Mouse (Mus musculus) heart, postnatal 0 days (tissue): Measurements from ENCODE around the gene Wbp1l. TPM values are rescaled to one million over a fixed set of nuclear protein-coding genes. Genes with fewer than 3 reads are reported as not detected.
A peak's percentile ranks its signal among the peaks of the same experiment; 100 is the strongest.

Experiments used
- ATAC-seq: fragments of 200-750 bp; cut with Nextera tagmentation; 2 replicates; pipeline ENCODE4 v1.8.0; 2017; ENCODE audit warnings: low read depth, moderate number of reproducible peaks, moderate library complexity; ENCODE audit not compliant: insufficient read depth
- DNase-seq: peaks from one replicate; pipeline ENCODE4 v3.0.0-alpha.2; 2016; ENCODE audit warnings: low spot score
- H3K27ac ChIP-seq: fragments of 300-500 bp; sonication (generic); 2 replicates; pipeline ENCODE4 v1.5.1; 2014; ENCODE audit warnings: low read depth, mild to moderate bottlenecking
- H3K27me3 ChIP-seq: fragments of 300-500 bp; sonication (generic); 2 replicates; pipeline ENCODE4 v1.6.1; 2014; ENCODE audit warnings: low read length, mixed read lengths; ENCODE audit not compliant: control insufficient read depth, insufficient read depth
- H3K36me3 ChIP-seq: fragments of 300-500 bp; sonication (generic); replicated peaks from 2 replicates; pipeline ENCODE4 v1.6.1; 2014; ENCODE audit warnings: low read length, mixed read lengths; ENCODE audit not compliant: control insufficient read depth, insufficient read depth
- H3K4me1 ChIP-seq: fragments of 300-500 bp; sonication (generic); 2 replicates; pipeline ENCODE4 v1.6.1; 2014; ENCODE audit warnings: antibody characterized with exemption; ENCODE audit not compliant: control insufficient read depth, insufficient read depth
- H3K4me2 ChIP-seq: fragments of 300-500 bp; sonication (generic); 2 replicates; pipeline ENCODE4 v1.6.1; 2014; ENCODE audit warnings: low read depth, mild to moderate bottlenecking, low read length, moderate library complexity
- H3K4me3 ChIP-seq: fragments of 300-500 bp; sonication (generic); 2 replicates; pipeline ENCODE4 v1.5.1; 2014; ENCODE audit warnings: low read depth, low read length
- H3K9ac ChIP-seq: fragments of 300-500 bp; sonication (generic); replicated peaks from 2 replicates; pipeline ENCODE4 v1.6.1; 2014; ENCODE audit warnings: low read depth, low read length, mixed read lengths
- H3K9me3 ChIP-seq: fragments of 300-500 bp; sonication (generic); replicated peaks from 2 replicates; pipeline ENCODE4 v1.6.1; 2016; ENCODE audit warnings: low read length; ENCODE audit not compliant: control insufficient read depth
- CTCF ChIP-seq: IDR thresholded peaks from 2 replicates; pipeline ENCODE4 v1.5.1; 2016; ENCODE audit warnings: antibody characterized with exemption, control low read depth, low read depth
- EP300 ChIP-seq: IDR thresholded peaks from 2 replicates; pipeline ENCODE4 v1.6.1; 2016; ENCODE audit warnings: antibody characterized with exemption, low read depth
- WGBS: fragments of 180-500 bp; shearing (Covaris S2); extraction: QIAGEN DNeasy Blood & Tissue Kit; methylation state at CpG from one replicate; pipeline ENCODE4 v1.1.7; 2014; 5-methylcytosine and 5-hydroxymethylcytosine counted together
- polyA plus RNA-seq: library from polyadenylated mRNA; unstranded; fragments of >200 nt; fragmentation: Nextera tagmentation; extraction: Ambion mirVana; gene quantifications from 2 replicates; pipeline ENCODE4 v1.2.1, GENCODE M21; 2015
- total RNA-seq: library from RNA; depleted of rRNA; stranded (reverse); fragments of >200 nt; gene quantifications from 2 replicates; pipeline ENCODE4 v1.2.3, GENCODE M21; 2014; ENCODE audit warnings: low replicate concordance

The Wbp1l gene
- total and polyA plus RNA-seq, 2 experiments from 2014 or later, result 36.4 to 89.7 TPM

GRCm38 (mm10) chr19:46641420-46642085 lies 42.7 kb downstream of the Wbp1l start:
- H3K4me2 ChIP-seq, result peak overlapping the region; percentile 33
- no peak overlapping the region for H3K4me3 ChIP-seq
- H3K27me3 ChIP-seq, result no peaks in the 10 kb centered on the region
- ATAC-seq (peak; percentile 50), DNase-seq (peak; percentile 82)
- peaks cover 76% of the 10 kb centered on the region for H3K4me1 ChIP-seq
- peak overlapping the region; percentile 22; the same call in 1 of the 2 replicates for H3K9ac ChIP-seq
- TF ChIP-seq EP300, result no peak
- TF ChIP-seq CTCF, result no peak
- 16% methylated on average over 19 of the region's 19 CpGs for WGBS
- peaks cover 24% of the 10 kb centered on the region for H3K36me3 ChIP-seq
- H3K27ac ChIP-seq, result peak overlapping the region; percentile 94
- no peaks in the 10 kb centered on the region for H3K9me3 ChIP-seq

GRCm38 (mm10) chr19:46642136-46642753 lies 43.4 kb downstream of the Wbp1l start:
- 38% methylated on average over 22 of the region's 22 CpGs for WGBS
- Histone ChIP-seq H3K9me3 (no peaks in the 10 kb centered on the region), H3K4me3 (no peak overlapping the region), H3K36me3 (peaks cover 28% of the 10 kb centered on the region), H3K4me1 (peaks cover 79% of the 10 kb centered on the region), H3K27ac (peak overlapping the region; percentile 94), H3K4me2 (peak overlapping the region; percentile 33), H3K27me3 (no peaks in the 10 kb centered on the region), H3K9ac (peak overlapping the region; percentile 22; the same call in 1 of the 2 replicates)
- DNase-seq (peak; percentile 56), ATAC-seq (no peak)
- TF ChIP-seq CTCF, result no peak
- TF ChIP-seq EP300, result no peak

GRCm38 (mm10) chr19:46643236-46643635 lies 44.4 kb downstream of the Wbp1l start:
- Histone ChIP-seq H3K9ac (0 out of 2 replicates have a peak overlapping the region, but pooled peaks have one; percentile 39), H3K27ac (peak overlapping the region; percentile 94), H3K9me3 (no peaks in the 10 kb centered on the region), H3K27me3 (no peaks in the 10 kb centered on the region), H3K4me2 (peak overlapping the region; percentile 38; the same call in 1 of the 2 replicates), H3K4me3 (no peak overlapping the region), H3K36me3 (peaks cover 26% of the 10 kb centered on the region), H3K4me1 (peaks cover 79% of the 10 kb centered on the region)
- 26% methylated on average over 5 of the region's 5 CpGs for WGBS
- peak; percentile 66 for DNase-seq
- no peak for ATAC-seq
- TF ChIP-seq CTCF, result no peak
- TF ChIP-seq EP300, result no peak

- Histone ChIP-seq H3K9ac (peak overlapping the region; percentile 39; the same call in 1 of the 2 replicates), H3K27me3 (no peaks in the 10 kb centered on the region), H3K9me3 (no peaks in the 10 kb centered on the region), H3K4me3 (no peak overlapping the region), H3K27ac (peak overlapping the region; percentile 94), H3K4me1 (peaks cover 72% of the 10 kb centered on the region), H3K4me2 (peak overlapping the region; percentile 38), H3K36me3 (peaks cover 27% of the 10 kb centered on the region)
- ATAC-seq, result no peak
- TF ChIP-seq EP300, result no peak; the same call in 1 of the 2 replicates
- TF ChIP-seq CTCF, result no peak
- DNase-seq, result no peak
- 41% methylated on average over 10 of the region's 10 CpGs for WGBS
Measured at GRCm38 (mm10) chr19:46644343-46644792, 45.5 kb downstream of the Wbp1l start.

GRCm38 (mm10) chr19:46644793-46645602 lies 46.1 kb downstream of the Wbp1l start:
- DNase-seq (peak; percentile 84), ATAC-seq (peak; percentile 66)
- peaks cover 66% of the 10 kb centered on the region for H3K4me1 ChIP-seq
- H3K27ac ChIP-seq, result peak overlapping the region; percentile 94
- no peaks in the 10 kb centered on the region for H3K9me3 ChIP-seq
- peak overlapping the region; percentile 39; the same call in 1 of the 2 replicates for H3K9ac ChIP-seq
- 6% methylated on average over 12 of the region's 12 CpGs for WGBS
- no peak overlapping the region for H3K4me3 ChIP-seq
- H3K36me3 ChIP-seq, result peaks cover 33% of the 10 kb centered on the region
- no peaks in the 10 kb centered on the region for H3K27me3 ChIP-seq
- peak overlapping the region; percentile 38 for H3K4me2 ChIP-seq
- TF ChIP-seq CTCF (peak; percentile 1; the same call in 1 of the 2 replicates), EP300 (peak; percentile 68; the same call in 1 of the 2 replicates)
